23 mouse cellular contexts compared by ENCODE assay signal in the genomic region with DNA sequence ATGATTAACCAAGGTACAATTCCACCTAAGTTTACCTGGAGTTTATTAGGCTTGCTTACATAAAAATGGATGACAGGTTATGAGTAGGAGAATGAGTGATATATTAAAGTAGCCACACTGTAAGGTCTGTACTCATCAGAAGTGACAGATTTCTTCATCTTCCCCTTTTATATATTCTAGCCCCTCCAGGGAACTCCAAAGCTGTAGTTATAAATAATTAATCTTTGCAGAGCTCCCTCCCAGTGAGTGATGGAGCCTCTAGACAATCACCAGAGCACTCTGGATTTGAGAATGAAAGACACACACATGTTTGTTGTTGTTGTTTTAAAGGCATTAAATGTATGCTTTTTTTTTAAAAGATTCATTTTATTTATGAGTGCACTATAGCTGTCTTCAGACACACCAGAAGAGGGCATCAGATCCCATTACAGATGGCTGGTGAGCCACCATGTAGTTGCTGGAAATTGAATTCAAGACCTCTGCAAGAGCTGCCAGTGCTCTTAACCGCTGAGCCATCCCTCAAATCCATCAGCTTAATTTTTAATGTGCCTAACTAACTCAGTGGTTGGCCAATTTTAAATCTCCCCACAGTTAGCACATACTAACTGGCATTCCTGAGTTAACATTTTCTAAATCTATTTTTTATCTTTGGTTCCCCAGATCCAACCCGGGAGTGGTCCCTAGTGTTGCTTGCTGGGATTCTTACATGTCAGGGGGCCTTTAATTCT.
DNase-seq lines count a peak whose midpoint lies in the region; ATAC-seq and TF ChIP-seq lines count a peak whose summit lies in the region.
"Had no signal": no experiment of that assay in that cellular context is flagged by ENCODE, and none has a peak within 500 bp of the region (broad histone marks: within the 10 kb centered on the region; RNA-seq: fewer than 3 reads in every experiment).

No protein-coding gene starts in this region.

- no peak overlapping the region for H3K4me2 ChIP-seq in kidney, postnatal 0 days (ENCODE audit: low read length)
- H3K4me2 ChIP-seq in midbrain, embryonic 14.5 days (ENCODE audit: low read length), result no peak overlapping the region
- no peak overlapping the region for H3K4me2 ChIP-seq in midbrain, postnatal 0 days (ENCODE audit: low read depth, low read length, poor library complexity, severe bottlenecking)
- H3K4me2 ChIP-seq: embryonic facial prominence, embryonic 15.5 days; hindbrain, embryonic 12.5 days had no signal

- H3K27ac ChIP-seq in kidney, adult 2 months (ENCODE audit: insufficient read depth, low read depth, low read length), result peak overlapping the region; percentile 59; the same call in 1 of the 2 replicates
- H3K27ac ChIP-seq in kidney, postnatal 0 days, result no peak overlapping the region
- H3K27ac ChIP-seq in midbrain, embryonic 14.5 days (replicated peaks; ENCODE audit: low read depth, low read length), result no peak overlapping the region
- H3K27ac ChIP-seq in midbrain, postnatal 0 days (ENCODE audit: low read depth, low read length), result no peak overlapping the region
- H3K27ac ChIP-seq: embryonic facial prominence, embryonic 15.5 days; forebrain, embryonic 10.5 days; gastrocnemius, adult 2 months; heart, embryonic 10.5 days; hindbrain, embryonic 12.5 days had no signal

- peaks cover 5% of the 10 kb centered on the region; the same call in 1 of the 2 replicates for H3K4me1 ChIP-seq in kidney, adult 2 months (ENCODE audit: control insufficient read depth, insufficient read depth, low read length)
- no peaks in the 10 kb centered on the region for H3K4me1 ChIP-seq in kidney, postnatal 0 days (replicated peaks; ENCODE audit: insufficient read depth, low read length)
- H3K4me1 ChIP-seq in midbrain, embryonic 14.5 days (ENCODE audit: control insufficient read depth, insufficient read depth, low read length), result no peaks in the 10 kb centered on the region
- no peaks in the 10 kb centered on the region for H3K4me1 ChIP-seq in midbrain, postnatal 0 days (ENCODE audit: insufficient read depth, low read length)
- H3K4me1 ChIP-seq: heart, embryonic 10.5 days; hindbrain, embryonic 12.5 days had no signal

- H3K36me3 ChIP-seq in kidney, adult 2 months (ENCODE audit: control insufficient read depth, insufficient read depth, low read length), result no peaks in the 10 kb centered on the region
- no peaks in the 10 kb centered on the region for H3K36me3 ChIP-seq in kidney, postnatal 0 days (ENCODE audit: insufficient read depth, low read length)
- H3K36me3 ChIP-seq in midbrain, embryonic 14.5 days (ENCODE audit: control insufficient read depth, insufficient read depth, low read length), result no peaks in the 10 kb centered on the region
- no peaks in the 10 kb centered on the region for H3K36me3 ChIP-seq in midbrain, postnatal 0 days (ENCODE audit: insufficient read depth, low read length)
- H3K36me3 ChIP-seq: embryonic facial prominence, embryonic 15.5 days; forebrain, embryonic 10.5 days; heart, embryonic 10.5 days; hindbrain, embryonic 12.5 days had no signal

- H3K9ac ChIP-seq in kidney, postnatal 0 days (ENCODE audit: low read depth, low read length), result no peak overlapping the region
- H3K9ac ChIP-seq in midbrain, embryonic 14.5 days (replicated peaks; ENCODE audit: low read length), result no peak overlapping the region
- H3K9ac ChIP-seq in midbrain, postnatal 0 days (replicated peaks; ENCODE audit: low read length, poor library complexity, severe bottlenecking), result no peak overlapping the region
- H3K9ac ChIP-seq: embryonic facial prominence, embryonic 15.5 days; hindbrain, embryonic 12.5 days had no signal

- TF ChIP-seq CTCF in kidney, adult 2 months (conservative IDR thresholded peaks at IDR 0.05; ENCODE audit: insufficient read depth, insufficient read length, low read depth, low read length), result no peak
- TF ChIP-seq CTCF in kidney, postnatal 0 days (IDR thresholded peaks at IDR 0.05; ENCODE audit: low read depth), result 0 out of 2 replicates have a peak, but pooled peaks have one; percentile 6
- no peak; the same call in 1 of the 2 replicates for TF ChIP-seq CTCF in midbrain, postnatal 0 days (IDR thresholded peaks at IDR 0.05)

- no peak overlapping the region for H3K4me3 ChIP-seq in kidney, adult 2 months (ENCODE audit: insufficient read depth, low read depth, low read length)
- no peak overlapping the region for H3K4me3 ChIP-seq in kidney, postnatal 0 days (replicated peaks; ENCODE audit: low read depth, low read length)
- H3K4me3 ChIP-seq in midbrain, embryonic 14.5 days (replicated peaks; ENCODE audit: low read depth, low read length), result no peak overlapping the region
- no peak overlapping the region for H3K4me3 ChIP-seq in midbrain, postnatal 0 days (ENCODE audit: low read depth, low read length)
- H3K4me3 ChIP-seq: embryonic facial prominence, embryonic 15.5 days; erythroblast, embryonic 14.5 days; forebrain, embryonic 10.5 days; gastrocnemius, adult 2 months; heart, embryonic 10.5 days; hindbrain, embryonic 12.5 days had no signal

- WGBS in kidney, adult 2 months, result 53% methylated on average over 2 of the region's 2 CpGs
- 76% methylated on average over 2 of the region's 2 CpGs for WGBS in kidney, postnatal 0 days
- WGBS in midbrain, embryonic 14.5 days, result 69% methylated on average over 2 of the region's 2 CpGs
- WGBS in midbrain, postnatal 0 days, result 49% methylated on average over 2 of the region's 2 CpGs

- ATAC-seq in kidney, postnatal 0 days (replicated peaks; ENCODE audit: low FRiP score, low read depth), result no peak
- peak; percentile 46; the same call in 1 of the 2 replicates for ATAC-seq in midbrain, embryonic 14.5 days (ENCODE audit: low FRiP score, low TSS enrichment)
- no peak for ATAC-seq in midbrain, postnatal 0 days (ENCODE audit: low FRiP score)
- ATAC-seq: activated CD4-positive, CD25-positive, alpha-beta regulatory T cell, adult 4 months; forebrain, embryonic 14.5 days; Patski had no signal

- no peaks in the 10 kb centered on the region for H3K27me3 ChIP-seq in kidney, adult 2 months (replicated peaks; ENCODE audit: control insufficient read depth, insufficient read depth, low read length)
- H3K27me3 ChIP-seq in kidney, postnatal 0 days (ENCODE audit: insufficient read depth, low read length), result no peaks in the 10 kb centered on the region
- H3K27me3 ChIP-seq in midbrain, embryonic 14.5 days (ENCODE audit: control insufficient read depth, insufficient read depth, low read length), result no peaks in the 10 kb centered on the region
- no peaks in the 10 kb centered on the region for H3K27me3 ChIP-seq in midbrain, postnatal 0 days (ENCODE audit: insufficient read depth, low read length)
- H3K27me3 ChIP-seq: embryonic facial prominence, embryonic 15.5 days; hindbrain, embryonic 12.5 days had no signal

- no peaks in the 10 kb centered on the region for H3K9me3 ChIP-seq in kidney, postnatal 0 days (replicated peaks; ENCODE audit: low read length)
- H3K9me3 ChIP-seq in midbrain, embryonic 14.5 days (ENCODE audit: control insufficient read depth, low read length), result no peaks in the 10 kb centered on the region
- no peaks in the 10 kb centered on the region for H3K9me3 ChIP-seq in midbrain, postnatal 0 days (ENCODE audit: low read length)
- H3K9me3 ChIP-seq: embryonic facial prominence, embryonic 15.5 days; forebrain, embryonic 10.5 days; heart, embryonic 10.5 days; hindbrain, embryonic 12.5 days had no signal

- no peak for TF ChIP-seq POLR2A in kidney, adult 2 months (IDR thresholded peaks at IDR 0.05; ENCODE audit: low read depth, low read length)

- DNase-seq in kidney, adult 2 months, result peak; percentile 68
- no peak for DNase-seq in kidney, adult 18-20 months
- no peak for DNase-seq in kidney, postnatal 0 days (ENCODE audit: low spot score)
- no peak for DNase-seq in kidney, postnatal 14 days
- DNase-seq in midbrain, embryonic 14.5 days, result peak; percentile 47
- DNase-seq in midbrain, postnatal 0 days (ENCODE audit: low spot score), result no peak
- no peak for DNase-seq in adrenal gland, postnatal 10 days
- DNase-seq: adrenal gland, postnatal 25 days; cerebellum, adult 18-20 months; cerebellum, adult 9-11 months; cerebellum, postnatal 36 days; gastrocnemius, adult 2 months; gastrocnemius, postnatal 25 days; heart, postnatal 10 days; heart, postnatal 4 days had no signal

Comparison
In these comparisons a context has a peak if more than half of its experiments do, and no peak if none do; other contexts are left out.
1. DNase-seq: peak in kidney, adult 2 months (single experiment) and midbrain, embryonic 14.5 days (single experiment); none in kidney, adult 18-20 months (single experiment), kidney, postnatal 0 days (single experiment), kidney, postnatal 14 days (single experiment), midbrain, postnatal 0 days (single experiment) and adrenal gland, postnatal 10 days (single experiment).